Mouse (Mus musculus) urinary bladder, postnatal 4 days (tissue): ENCODE measurements around the gene Nme9.
A peak's percentile ranks its signal among the peaks of the same experiment; 100 is the strongest.

Experiments used
- DNase-seq, 2 experiments: peaks; one replicate each; pipeline ENCODE4 v3.0.0; 2021 to 2022; ENCODE audit warnings: low spot score in 2 of 2

Gene Nme9

DNA sequence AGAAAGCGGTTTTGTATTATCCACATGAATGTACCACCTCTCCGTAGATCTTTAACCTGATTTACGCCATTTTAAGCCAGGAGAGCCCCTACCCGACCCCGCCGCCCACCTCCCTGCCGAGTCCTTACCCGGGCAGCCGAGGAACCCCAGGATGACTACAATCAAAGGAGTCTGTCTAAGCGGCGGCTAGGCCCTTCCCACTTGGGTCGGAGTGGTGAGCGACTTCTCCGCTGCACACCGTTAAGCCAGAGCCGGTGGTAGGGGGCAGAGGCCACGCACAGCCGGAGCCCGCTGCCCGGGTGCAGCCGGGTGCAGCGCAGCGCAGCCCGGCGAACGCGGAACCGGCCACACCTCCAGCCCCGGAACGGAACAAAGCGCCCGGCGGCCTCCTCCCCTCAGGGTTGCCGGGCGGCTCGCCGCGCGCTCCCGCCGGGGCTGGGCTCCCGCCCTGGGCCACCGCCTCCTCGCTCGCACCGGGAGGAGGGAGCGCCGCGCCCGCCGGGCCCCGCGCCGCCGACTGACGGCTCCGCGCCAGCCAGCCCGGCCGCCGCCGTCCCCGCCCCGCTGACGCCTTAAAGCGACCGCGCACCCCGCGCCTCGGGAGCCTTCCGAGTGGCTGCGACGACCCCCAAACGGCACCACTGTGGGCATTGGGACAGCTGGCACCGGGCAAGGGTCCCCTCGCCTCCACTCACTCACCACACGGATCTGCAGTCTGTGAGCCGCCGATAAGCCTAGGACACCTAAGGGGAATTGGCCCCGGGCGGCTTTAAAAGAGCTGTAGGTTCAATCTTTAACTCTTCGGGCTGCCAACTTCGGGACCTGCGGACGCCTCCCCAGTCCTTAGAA lies 14.9 kb upstream of the Nme9 start:
- peak; percentile 72 to 77 for DNase-seq

DNA sequence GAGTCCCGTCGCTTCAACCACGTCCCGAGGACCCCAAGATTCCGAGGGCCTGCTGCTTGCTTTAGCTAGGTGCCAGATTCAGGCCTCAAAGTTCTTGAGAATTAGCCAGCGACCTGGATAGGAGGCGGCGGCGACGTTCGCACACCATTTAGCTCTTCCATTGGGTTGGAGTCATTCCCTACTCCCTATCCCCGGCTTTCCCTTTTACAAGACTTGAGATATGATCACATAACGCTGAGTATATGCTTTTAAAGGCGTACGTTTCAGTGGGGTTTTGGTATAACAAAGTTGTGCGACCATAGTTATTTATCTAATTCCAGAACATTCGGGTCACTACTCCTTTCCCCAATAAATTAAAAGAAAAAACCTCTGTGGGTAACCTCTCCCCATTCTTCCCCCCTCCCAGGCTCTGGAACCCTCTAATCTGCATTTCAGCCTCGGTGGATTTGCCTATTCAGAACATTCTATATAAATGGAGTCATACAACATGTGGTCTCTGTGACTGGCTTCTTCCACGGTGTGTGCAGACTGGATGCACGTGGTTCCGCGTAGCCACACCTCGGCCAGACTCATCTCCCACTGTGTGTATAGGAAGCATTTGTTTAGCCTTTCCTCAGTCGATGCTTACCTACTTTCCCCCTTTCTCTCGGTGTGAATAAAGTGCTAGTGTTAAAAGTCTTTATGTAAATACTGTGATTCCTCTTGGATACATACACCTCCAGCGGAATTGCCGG lies 14.1 kb upstream of the Nme9 start, which contains the start of gene Mras:
Gene Mras (minus strand): TSS at position 351 of the 734 bp plus-strand sequence.
- DNase-seq: no peak

DNA sequence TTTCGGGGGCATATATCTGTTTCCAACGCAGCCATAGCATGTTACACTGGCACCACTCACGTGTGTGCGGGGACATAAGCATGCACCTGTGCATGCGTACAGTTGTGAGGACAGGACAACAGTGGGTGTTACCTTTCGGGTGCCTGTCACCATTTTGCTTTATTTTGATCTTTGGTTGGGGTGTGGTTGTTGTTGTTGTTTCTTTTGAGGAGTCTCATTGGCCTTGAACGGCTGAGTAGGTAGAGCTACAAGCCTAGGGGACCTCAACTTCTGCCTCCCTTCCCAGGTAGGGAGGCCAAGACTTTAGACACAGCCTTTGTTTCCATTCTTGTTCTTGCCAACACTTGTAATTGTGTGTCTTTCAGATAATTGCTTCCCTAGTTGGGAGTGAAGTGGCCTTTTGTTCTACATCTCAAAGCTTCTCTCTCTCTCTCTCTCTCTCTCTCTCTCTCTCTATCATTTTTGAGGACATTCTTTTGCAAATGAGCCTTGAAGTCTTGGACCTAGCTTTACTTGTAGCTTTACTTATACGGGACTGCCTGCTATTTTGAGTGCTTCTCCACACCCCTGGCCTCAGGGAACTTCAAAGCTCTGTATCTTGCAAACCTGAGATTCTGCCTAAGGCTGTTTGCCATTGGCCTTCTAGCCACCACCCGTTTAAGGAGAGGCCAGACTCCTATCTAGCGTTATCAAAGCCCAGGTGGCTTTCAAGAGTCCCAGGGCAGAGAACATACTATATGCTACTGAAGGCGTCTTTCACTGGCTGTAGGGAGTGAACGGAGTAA lies 13.3 kb upstream of the Nme9 start:
- no peak for DNase-seq

DNA sequence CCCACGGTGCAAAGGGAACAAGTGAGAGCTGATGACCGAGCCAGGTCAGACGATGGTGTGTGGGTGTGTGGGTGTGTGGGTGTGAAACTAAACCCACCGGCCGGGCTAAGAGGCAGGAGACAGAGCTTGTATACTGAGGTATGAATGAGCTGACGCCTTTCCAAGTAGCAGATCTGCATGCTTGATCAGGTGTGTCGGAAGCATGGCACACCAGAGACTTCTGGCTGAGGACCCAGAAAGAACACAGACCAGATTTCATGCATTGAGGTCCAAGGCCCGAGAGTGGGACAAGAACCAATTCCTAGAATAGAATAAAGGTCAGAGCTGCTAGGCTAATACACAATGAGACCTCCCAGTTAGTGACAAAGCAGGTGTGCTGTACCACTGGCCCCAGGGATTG lies 12.2 kb upstream of the Nme9 start:
- no peak for DNase-seq

GRCm38 (mm10) chr9:99440941-99441340 lies 10.3 kb upstream of the Nme9 start:
- no peak for DNase-seq

DNA sequence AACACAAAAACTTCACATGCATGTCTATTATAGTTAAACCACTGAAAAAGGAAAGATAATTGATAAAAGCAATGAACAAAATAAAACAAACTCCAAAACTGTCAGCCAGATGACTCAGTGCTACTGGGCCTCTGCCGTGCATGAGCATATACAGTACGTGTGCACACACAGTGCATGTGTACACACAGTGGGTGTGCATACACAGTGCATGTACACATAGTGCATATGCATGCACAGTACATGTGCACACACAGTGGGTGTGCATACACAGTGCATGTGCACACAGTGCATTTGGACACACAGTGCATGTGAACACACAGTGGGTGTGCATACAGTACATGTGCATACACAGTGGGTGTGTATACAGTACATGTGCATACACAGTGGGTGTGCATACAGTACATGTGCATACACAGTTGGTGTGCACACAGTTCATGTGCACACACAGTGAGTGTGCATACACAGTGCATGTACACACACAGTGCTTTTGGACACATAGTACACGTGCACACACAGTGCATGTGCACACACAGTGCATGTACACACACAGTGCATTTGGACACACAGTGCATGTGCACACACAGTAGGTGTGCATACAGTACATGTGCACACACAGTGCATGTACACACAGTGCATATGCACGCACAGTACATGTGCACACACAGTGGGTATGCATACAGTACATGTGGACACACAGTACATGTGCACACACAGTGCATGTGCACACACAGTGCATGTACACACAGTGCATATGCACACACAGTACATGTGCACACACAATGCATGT lies 9.4 kb upstream of the Nme9 start:
- DNase-seq: no peak

DNA sequence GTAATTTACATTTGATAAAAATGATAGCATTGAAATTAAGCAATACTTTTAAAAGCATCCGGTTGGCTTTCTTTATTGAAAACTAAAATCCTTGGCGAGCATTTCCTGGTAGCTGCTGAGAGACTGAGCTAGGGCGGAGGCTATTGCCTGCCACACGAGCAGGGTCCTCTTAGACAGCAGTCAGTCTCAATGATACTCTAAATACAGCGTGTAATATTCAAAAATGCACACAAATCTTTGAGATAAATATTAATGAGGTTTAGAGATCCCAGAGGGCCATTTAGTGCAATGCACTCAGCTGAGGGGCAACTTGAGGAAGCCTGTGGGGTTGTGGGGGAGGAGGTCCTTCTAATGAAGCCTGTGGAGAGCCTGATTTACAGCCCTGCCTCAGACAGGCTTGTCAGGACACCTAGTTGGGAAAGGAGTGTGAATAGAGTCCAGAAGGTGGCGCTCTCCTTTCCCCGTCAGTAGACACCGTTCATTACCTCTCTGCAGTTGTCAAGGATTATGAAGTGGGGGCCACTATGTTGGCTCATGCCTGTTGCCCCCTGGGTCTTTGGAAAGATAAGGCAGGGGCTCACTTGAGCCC lies 6.6 kb upstream of the Nme9 start:
- DNase-seq: no peak

- DNase-seq: no peak
Observed at GRCm38 (mm10) chr9:99446259-99446658, 5.0 kb upstream of the Nme9 start.

- no peak for DNase-seq
Observed at GRCm38 (mm10) chr9:99447323-99447722, 4.0 kb upstream of the Nme9 start.

DNA sequence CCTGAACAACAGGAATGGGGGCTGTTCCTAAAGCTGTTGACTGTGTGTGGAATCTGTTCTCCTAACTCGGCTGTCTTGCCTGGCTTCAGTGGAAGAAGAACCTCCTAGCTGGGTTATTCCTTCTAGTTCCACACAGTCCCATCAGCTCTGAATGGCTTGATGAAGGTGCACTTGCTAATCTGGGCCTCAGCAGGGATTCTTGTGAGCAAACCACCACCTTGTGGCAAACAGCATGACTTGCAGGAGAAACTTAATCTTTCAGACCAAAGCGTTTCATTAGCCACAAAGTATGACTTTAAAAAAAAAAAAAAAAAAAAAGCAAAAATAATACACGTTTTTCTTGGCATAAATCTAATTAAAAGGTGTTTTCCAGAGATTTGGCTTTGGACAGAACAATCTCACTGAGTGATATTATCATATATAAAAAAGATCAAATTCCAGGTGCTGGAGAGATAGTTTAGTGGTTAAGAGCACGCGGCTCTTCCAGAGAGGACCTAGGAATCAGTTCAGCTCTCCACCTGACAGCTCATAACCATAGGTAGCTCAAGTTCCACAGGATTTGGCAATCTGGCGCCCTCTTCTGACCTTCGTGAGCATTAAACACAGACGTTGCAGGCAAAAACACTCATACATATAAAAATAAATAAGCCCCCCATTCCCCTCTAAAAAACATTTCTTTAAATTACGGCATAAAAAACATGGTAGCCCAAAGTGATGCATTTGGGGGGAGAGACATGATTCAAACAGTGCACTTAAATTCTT lies 1.2 kb upstream of the Nme9 start:
- DNase-seq: no peak

DNA sequence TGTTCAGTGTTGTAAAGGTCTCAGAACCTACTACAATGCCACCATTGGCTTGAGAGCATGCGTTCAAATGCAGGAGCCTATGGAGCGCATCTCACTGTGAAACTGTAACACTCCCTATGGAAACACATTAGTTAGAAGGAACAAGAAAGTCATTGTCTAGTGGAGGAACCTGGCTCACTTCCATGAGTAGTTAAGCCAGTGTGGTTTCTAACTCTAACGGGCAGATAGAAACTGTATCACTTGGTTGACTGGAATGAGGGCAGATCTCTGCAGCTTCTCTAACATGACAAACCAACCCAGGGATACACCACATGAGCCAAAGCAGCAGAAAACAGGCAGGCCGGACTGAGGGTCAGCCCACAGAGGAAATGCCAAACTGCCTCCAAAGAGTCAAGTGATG lies 2.9 kb downstream of the Nme9 start:
- no peak for DNase-seq

DNA sequence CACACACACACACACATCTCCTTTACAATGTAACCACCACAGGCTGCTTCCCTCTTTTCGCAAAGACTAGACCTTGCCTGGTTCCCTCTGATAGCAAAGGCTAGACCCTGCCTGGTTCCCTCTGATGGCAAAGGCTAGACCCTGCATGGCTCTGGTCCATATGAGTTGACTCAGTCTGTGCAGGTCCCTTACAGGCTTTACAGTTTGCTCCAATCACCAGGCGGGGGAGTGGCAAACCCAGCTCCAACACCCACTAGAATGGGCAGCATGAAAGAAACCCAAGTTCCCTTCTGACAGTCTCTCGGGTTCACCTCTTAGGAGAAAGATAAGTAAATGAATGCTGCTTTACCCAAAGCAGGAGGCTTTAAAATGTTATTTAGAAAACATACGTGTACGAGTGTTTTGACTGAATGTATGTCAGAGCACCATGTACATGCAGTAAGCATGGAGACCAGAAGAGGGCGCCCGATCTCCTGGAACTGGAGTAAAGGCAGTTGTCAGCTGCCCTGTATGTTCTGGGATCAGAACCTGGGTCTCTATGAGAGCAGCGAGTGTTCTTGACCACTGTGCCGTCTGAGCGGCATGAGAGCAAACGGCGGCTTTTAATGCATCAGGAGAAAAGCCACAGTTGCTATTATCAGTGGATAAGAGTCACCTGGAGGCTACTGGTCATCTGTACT lies 7.4 kb downstream of the Nme9 start:
- DNase-seq: no peak

DNA sequence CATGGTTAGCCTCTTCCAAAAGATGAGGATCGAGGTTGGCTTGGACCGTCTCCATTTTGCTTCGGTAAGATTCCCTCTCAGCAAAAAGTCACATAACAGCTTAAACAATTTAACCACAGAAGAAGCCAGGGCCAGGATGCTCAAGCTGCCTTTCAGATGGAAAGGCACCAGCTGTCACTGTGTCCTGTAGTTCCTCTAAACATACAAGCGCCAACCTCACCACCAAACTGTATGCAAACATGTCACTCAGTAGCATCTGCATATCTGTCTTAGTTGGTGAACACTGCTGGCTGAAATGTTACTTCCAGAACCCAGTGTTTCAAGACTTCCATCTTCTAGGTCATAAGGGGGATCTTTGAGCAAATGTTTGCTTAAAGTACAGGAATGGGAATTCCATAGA lies 8.5 kb downstream of the Nme9 start:
- DNase-seq: no peak

DNA sequence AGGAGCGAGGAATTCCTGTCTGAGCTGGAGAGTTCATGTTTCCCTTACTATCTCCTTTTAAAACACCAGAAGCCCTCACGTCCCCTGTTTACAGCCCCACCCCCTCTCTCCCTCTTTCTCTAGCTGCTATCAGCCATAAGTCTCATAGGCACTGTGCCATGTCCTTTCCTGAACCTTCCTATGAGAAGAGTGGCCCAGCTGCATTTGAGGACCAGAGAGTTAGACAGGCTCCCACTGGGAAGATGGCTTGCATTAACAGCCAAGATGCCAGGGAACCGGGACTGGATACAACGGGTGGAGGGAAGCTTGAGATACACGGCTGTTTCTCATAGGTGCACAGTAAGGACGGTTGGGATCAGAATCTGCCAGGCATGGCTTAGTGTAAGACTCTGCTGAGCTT lies 13.6 kb downstream of the Nme9 start:
- no peak for DNase-seq

GRCm38 (mm10) chr9:99468572-99468971 lies 17.3 kb downstream of the Nme9 start:
- no peak for DNase-seq

DNA sequence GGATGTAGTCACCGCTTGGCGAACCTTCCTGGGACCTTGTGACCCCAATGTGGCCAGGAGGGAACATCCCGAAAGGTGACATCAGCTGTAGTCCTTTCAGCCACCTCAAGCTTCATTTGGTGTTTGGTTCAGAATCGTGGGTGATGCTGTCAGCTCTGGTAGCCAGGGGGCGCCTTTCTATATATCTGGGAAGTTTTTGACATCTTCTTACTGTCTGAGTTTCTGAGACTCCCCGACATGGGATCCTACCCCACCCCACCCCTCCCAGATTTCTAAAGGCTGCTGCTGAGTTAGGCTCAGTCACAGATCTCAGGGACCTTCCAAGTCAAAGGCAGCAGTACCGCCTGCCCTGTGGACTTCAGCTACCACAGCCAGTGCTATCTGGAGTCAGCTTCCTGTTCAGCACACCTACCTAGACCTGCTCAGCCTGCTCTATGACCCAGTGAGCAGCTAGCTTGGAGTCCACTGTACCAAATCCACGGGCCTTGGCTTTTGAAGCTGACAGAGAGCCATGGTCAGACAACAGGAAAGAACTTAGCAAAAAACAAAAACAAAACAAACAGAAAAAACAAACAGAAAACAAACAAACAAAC lies 18.5 kb downstream of the Nme9 start:
- no peak for DNase-seq

DNA sequence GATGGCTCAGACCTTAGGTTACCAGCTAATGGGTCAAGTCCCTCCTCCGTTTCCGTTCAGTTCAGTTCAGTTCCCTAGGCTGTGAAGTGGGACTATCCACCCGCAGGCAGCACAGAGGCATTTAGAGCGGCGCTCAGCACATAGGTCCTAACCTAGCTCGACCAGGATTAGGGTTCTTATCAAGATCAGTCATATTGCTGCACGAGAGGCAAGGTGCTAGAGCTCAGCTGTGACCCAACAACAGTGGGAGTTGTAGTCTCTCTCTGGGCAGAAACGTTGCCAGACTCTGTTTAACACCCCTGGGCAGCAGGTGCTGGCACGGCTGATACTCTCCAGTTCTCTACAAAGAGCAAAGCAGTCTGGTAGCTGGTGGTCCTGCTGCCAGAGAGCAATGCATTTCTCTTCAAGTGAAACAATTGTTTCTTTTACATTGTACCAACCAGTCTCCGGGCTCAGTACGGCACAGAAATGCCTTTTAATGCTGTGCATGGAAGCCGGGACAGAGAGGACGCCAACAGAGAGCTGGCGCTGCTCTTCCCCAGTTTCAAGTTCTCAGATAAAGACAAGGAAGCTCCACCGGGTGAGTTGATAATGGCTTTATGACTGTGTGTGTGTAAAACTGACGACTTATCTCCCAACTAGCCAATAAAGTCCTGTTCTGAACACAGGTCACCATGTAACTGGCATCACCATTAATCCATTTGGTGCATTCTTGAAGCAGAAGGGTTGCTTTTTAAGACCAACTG lies 19.2 kb downstream of the Nme9 start:
- DNase-seq: no peak

- no peak for DNase-seq
Observed at GRCm38 (mm10) chr9:99471334-99471733, 20.1 kb downstream of the Nme9 start.
